Mouse (Mus musculus): Measurements from ENCODE around the gene Cxcl14. TPM values are rescaled to one million over a fixed set of nuclear protein-coding genes. Genes with fewer than 3 reads are reported as not detected.

Cxcl14 gene
- polyA plus RNA-seq, 1 experiment from 2014 or later = 88.1 TPM

DNA sequence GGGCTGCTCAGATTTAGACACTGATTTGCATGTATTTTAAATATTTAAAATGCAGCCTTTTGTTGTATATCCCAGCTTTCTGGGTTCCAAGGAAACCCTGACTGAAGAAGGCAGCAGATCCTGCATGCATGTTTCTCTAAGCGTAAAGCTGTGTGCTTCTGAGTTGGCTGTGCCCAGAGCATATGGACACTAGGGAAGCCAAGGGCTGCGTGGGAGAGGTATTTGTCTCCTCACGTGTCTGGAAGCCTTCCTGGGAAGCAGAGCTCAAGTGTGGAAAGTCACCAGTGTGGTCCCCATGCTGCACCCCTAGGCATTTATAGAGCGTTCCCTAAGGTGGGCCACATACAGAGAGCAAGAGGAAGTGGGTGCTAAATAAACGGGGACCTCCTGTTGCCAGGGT is 30.7 kb downstream of the Cxcl14 start:
- TF ChIP-seq CTCF (IDR thresholded peaks at IDR 0.05; ENCODE audit: low read depth) = no peak
- DNase-seq (ENCODE audit: low spot score) (no peak), ATAC-seq (replicated peaks; ENCODE audit: low FRiP score, low read depth) (no peak)
- Histone ChIP-seq H3K9ac (ENCODE audit: low read depth, low read length) (no peak overlapping the region), H3K9me3 (replicated peaks; ENCODE audit: low read length) (no peaks in the 10 kb centered on the region), H3K4me1 (replicated peaks; ENCODE audit: insufficient read depth, low read length) (no peaks in the 10 kb centered on the region), H3K4me2 (ENCODE audit: low read length) (no peak overlapping the region), H3K27ac (no peak overlapping the region), H3K27me3 (ENCODE audit: insufficient read depth, low read length) (peaks cover 14% of the 10 kb centered on the region), H3K4me3 (replicated peaks; ENCODE audit: low read depth, low read length) (no peak overlapping the region), H3K36me3 (ENCODE audit: insufficient read depth, low read length) (no peaks in the 10 kb centered on the region)
- WGBS = 46% methylated on average over 5 of the region's 5 CpGs

DNA sequence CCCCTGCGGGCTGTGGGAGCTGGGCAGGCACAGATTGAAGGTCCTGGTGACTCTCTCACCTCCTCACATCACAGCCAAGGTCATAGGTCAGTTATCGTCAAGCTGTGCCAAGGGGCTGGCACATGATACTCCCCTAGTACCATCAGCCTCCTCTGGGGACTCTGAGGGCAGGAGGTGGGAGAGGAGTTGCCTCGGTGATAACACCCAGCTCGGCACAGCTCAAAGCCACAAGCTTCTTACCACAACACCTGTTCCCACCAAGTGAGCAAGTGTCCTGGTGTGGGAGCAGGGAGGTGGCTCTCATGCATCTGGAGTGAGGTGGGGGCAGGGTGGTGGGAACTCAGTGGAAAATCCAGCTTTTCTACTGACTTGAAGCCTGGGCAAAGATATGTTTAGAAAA is 34.1 kb downstream of the Cxcl14 start:
- Histone ChIP-seq H3K4me3 (replicated peaks; ENCODE audit: low read depth, low read length) (no peak overlapping the region), H3K9me3 (replicated peaks; ENCODE audit: low read length) (no peaks in the 10 kb centered on the region), H3K36me3 (ENCODE audit: insufficient read depth, low read length) (no peaks in the 10 kb centered on the region), H3K27ac (no peak overlapping the region), H3K9ac (ENCODE audit: low read depth, low read length) (no peak overlapping the region), H3K27me3 (ENCODE audit: insufficient read depth, low read length) (peaks cover 46% of the 10 kb centered on the region), H3K4me1 (replicated peaks; ENCODE audit: insufficient read depth, low read length) (no peaks in the 10 kb centered on the region), H3K4me2 (ENCODE audit: low read length) (no peak overlapping the region)
- TF ChIP-seq CTCF (IDR thresholded peaks at IDR 0.05; ENCODE audit: low read depth) = no peak
- ATAC-seq (replicated peaks; ENCODE audit: low FRiP score, low read depth) (no peak), DNase-seq (ENCODE audit: low spot score) (no peak)
- 54% methylated on average over 4 of the region's 4 CpGs for whole genome bisulfite sequencing

DNA sequence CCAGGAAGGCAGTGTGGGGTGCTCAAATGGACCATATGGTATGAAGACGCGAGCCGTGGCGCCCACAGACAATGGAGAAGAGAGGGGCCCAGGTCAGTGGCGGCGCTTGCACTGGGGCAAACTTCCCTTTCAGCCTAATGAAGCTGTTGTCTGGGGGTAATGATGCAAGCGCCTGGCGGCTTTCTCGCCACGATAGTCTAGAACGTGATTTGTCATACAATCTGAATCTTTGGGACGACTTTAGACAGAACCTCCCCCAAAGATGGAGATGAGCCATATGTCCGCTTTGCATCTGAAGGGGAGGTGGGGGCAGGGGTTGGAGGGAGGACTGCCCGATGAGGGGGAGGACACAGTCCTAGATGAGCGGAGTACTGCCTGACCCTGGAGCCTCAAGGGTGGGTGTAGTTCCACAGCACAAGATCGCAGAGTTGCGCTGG is 36.0 kb downstream of the Cxcl14 start:
- no peaks in the 10 kb centered on the region for H3K36me3 ChIP-seq (ENCODE audit: insufficient read depth, low read length)
- peaks cover 65% of the 10 kb centered on the region for H3K27me3 ChIP-seq (ENCODE audit: insufficient read depth, low read length)
- no peaks in the 10 kb centered on the region for H3K4me1 ChIP-seq (replicated peaks; ENCODE audit: insufficient read depth, low read length)
- no peak overlapping the region for H3K9ac ChIP-seq (ENCODE audit: low read depth, low read length)
- no peak overlapping the region for H3K27ac ChIP-seq
- no peaks in the 10 kb centered on the region for H3K9me3 ChIP-seq (replicated peaks; ENCODE audit: low read length)
- H3K4me2 ChIP-seq (ENCODE audit: low read length) = no peak overlapping the region
- WGBS = 1% methylated on average over 17 of the region's 17 CpGs
- no peak overlapping the region for H3K4me3 ChIP-seq (replicated peaks; ENCODE audit: low read depth, low read length)
- no peak for TF ChIP-seq CTCF (IDR thresholded peaks at IDR 0.05; ENCODE audit: low read depth)
- DNase-seq (ENCODE audit: low spot score) (no peak), ATAC-seq (replicated peaks; ENCODE audit: low FRiP score, low read depth) (no peak)

DNA sequence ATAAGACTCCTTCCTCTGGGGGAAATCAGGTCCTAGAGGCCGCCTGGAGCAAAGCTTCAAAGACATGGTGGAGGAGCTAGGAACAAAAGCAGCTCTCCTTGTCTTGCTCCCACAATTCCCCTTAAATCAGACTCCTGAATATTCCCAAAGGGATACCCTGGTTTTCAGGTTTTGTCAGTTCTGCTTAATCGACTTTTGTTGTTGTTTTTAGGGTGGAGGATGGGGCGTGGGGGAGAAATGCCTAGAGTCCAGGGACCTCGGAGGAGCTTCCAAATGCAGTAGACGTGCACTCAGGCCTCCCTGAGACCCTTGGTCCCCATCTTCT is 36.5 kb downstream of the Cxcl14 start:
- WGBS = 0% methylated on average over 5 of the region's 5 CpGs
- H3K36me3 ChIP-seq (ENCODE audit: insufficient read depth, low read length) = no peaks in the 10 kb centered on the region
- H3K4me3 ChIP-seq (replicated peaks; ENCODE audit: low read depth, low read length) = no peak overlapping the region
- DNase-seq (ENCODE audit: low spot score) = no peak
- H3K4me1 ChIP-seq (replicated peaks; ENCODE audit: insufficient read depth, low read length) = no peaks in the 10 kb centered on the region
- no peak for TF ChIP-seq CTCF (IDR thresholded peaks at IDR 0.05; ENCODE audit: low read depth)
- peaks cover 70% of the 10 kb centered on the region for H3K27me3 ChIP-seq (ENCODE audit: insufficient read depth, low read length)
- no peak for ATAC-seq (replicated peaks; ENCODE audit: low FRiP score, low read depth)
- no peak overlapping the region for H3K27ac ChIP-seq
- H3K9ac ChIP-seq (ENCODE audit: low read depth, low read length) = no peak overlapping the region
- no peaks in the 10 kb centered on the region for H3K9me3 ChIP-seq (replicated peaks; ENCODE audit: low read length)
- H3K4me2 ChIP-seq (ENCODE audit: low read length) = no peak overlapping the region

DNA sequence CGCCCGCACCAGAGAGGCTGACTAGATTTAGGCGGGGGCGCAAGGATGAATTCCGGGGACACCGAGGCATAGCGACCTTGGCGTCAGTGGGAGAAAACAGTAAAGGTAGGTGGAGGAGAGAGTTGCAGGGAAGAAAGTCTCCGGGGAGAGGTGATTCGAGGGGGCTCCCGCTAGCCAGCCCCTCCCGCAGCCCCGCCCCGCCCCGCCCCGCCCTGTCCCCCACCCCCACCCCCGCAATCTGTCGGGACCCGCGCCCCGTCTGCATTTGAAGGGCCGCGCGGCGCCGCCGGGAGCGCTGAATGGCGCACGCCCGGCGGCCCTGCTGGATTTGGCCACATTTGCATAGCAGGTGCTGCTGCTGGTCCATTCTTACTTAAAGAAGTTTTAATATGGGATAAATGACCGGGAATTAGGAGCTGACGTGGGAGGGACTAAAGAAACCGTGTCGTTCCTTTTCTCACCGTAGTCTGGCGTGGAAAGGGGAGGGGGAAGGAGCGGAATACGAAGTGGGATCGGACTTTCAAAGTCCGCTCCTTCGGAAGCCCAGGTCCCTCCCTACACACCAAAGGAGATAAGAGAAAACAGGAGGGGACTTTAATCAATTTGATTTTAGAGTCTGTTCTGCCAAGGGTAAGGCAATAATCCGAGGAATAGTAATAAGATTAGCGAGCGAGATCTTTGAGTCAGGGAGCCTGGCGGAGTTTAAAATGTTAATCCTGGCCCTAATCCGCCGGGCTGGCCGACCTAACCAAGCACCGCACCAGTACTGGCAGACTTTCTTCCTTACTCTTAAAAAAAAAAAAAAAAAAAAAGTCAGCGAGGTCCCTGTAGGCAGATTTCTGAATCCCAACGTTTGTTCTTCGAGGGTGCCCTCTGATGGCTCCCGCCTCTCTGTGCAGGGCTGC is 37.1 kb downstream of the Cxcl14 start:
- DNase-seq (ENCODE audit: low spot score) = no peak
- H3K4me1 ChIP-seq (replicated peaks; ENCODE audit: insufficient read depth, low read length) = no peaks in the 10 kb centered on the region
- no peaks in the 10 kb centered on the region for H3K36me3 ChIP-seq (ENCODE audit: insufficient read depth, low read length)
- under 1% methylated on average over 55 of the region's 55 CpGs for WGBS
- peak overlapping the region; percentile 18 for H3K4me3 ChIP-seq (replicated peaks; ENCODE audit: low read depth, low read length)
- H3K9ac ChIP-seq (ENCODE audit: low read depth, low read length) = no peak overlapping the region
- no peaks in the 10 kb centered on the region for H3K9me3 ChIP-seq (replicated peaks; ENCODE audit: low read length)
- peak overlapping the region; percentile 35 for H3K4me2 ChIP-seq (ENCODE audit: low read length)
- ATAC-seq (replicated peaks; ENCODE audit: low FRiP score, low read depth) = no peak
- peak; percentile 15; the same call in 1 of the 2 replicates for TF ChIP-seq CTCF (IDR thresholded peaks at IDR 0.05; ENCODE audit: low read depth)
- H3K27ac ChIP-seq = no peak overlapping the region
- H3K27me3 ChIP-seq (ENCODE audit: insufficient read depth, low read length) = peaks cover 76% of the 10 kb centered on the region

DNA sequence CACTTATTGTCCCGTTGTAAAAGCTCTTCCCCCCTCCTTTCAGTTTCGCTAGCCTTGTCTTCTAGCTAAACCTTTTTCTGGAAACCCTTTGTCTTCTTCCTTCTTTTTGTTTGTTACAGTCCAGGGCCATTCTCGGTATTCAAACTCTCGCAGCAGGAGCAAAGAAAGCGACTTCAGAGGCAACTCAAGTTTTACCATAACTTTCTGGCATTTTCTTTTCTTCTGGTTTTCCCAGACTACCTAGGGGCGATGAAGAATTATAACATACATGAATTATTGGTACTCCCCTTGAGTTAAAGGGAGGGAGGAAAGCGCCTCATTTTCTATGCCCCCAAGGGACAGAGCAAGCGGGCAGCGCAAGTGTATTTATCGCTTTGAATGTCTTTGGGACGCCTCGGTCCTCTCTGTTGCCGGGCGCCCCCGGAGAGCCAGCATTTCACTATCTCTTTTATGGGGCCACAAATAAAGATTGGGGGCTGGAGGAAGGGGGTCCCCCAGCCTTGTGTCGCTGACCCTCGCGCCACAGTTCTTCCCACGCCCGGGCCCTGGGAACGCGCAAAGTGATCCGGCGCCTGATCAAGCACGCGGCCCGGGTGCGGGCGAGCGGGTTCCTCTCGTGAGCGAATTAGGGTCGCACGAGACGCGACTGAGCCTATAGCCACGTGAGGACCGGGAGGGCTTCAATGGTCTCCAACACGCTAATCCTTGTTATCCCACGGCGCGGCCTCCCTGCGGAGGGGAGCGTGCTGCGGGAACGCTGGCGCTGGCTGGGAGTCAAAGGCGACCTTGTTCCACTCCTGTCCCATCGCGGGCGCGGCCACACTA is 37.9 kb downstream of the Cxcl14 start:
- 2% methylated on average over 52 of the region's 52 CpGs for WGBS
- H3K4me2 ChIP-seq (ENCODE audit: low read length) = peak overlapping the region; percentile 35
- H3K4me3 ChIP-seq (replicated peaks; ENCODE audit: low read depth, low read length) = peak overlapping the region; percentile 18
- H3K4me1 ChIP-seq (replicated peaks; ENCODE audit: insufficient read depth, low read length) = no peaks in the 10 kb centered on the region
- H3K36me3 ChIP-seq (ENCODE audit: insufficient read depth, low read length) = no peaks in the 10 kb centered on the region
- H3K27me3 ChIP-seq (ENCODE audit: insufficient read depth, low read length) = peaks cover 85% of the 10 kb centered on the region
- no peak for DNase-seq (ENCODE audit: low spot score)
- no peaks in the 10 kb centered on the region for H3K9me3 ChIP-seq (replicated peaks; ENCODE audit: low read length)
- no peak for ATAC-seq (replicated peaks; ENCODE audit: low FRiP score, low read depth)
- TF ChIP-seq CTCF (IDR thresholded peaks at IDR 0.05; ENCODE audit: low read depth) = no peak
- H3K9ac ChIP-seq (ENCODE audit: low read depth, low read length) = no peak overlapping the region
- no peak overlapping the region for H3K27ac ChIP-seq
